Mouse (Mus musculus) lung, adult 2 months (tissue): ENCODE measurements around the gene Rpl6.
A peak's percentile ranks its signal among the peaks of the same experiment; 100 is the strongest.

Experiments used
- CTCF ChIP-seq: fragments of 200-500 bp; IDR thresholded peaks from 2 replicates; pipeline ENCODE4 v1.5.1; 2011; ENCODE audit warnings: mild to moderate bottlenecking, low read length, control low read depth; ENCODE audit not compliant: insufficient read depth
- POLR2A ChIP-seq: fragments of 200-500 bp; IDR thresholded peaks from 2 replicates; pipeline ENCODE4 v1.6.1; 2011; ENCODE audit warnings: low read depth, mild to moderate bottlenecking, control low read depth, low read length, borderline replicate concordance; ENCODE audit errors: extremely low read depth

GRCm38 (mm10) chr5:121190836-121191583 lies 13.3 kb upstream of the Rpl6 start, which contains the start of gene Ptpn11:
- TF ChIP-seq CTCF (no peak), POLR2A (peak; percentile 92)
